Mouse (Mus musculus) stomach, embryonic 16.5 days (tissue): Measurements from ENCODE around the gene Sh2d1b2. TPM values are rescaled to one million over a fixed set of nuclear protein-coding genes. Genes with fewer than 3 reads are reported as not detected.
A peak's percentile ranks its signal among the peaks of the same experiment; 100 is the strongest.

Source experiments
- ATAC-seq: fragments of 200-750 bp; cut with Nextera tagmentation; 2 replicates; pipeline ENCODE4 v1.8.0; 2017; ENCODE audit warnings: moderate number of reproducible peaks, moderate TSS enrichment; ENCODE audit not compliant: insufficient read depth, low FRiP score
- H3K27ac ChIP-seq: fragments of 300-500 bp; sonication (generic); 2 replicates; pipeline ENCODE4 v1.5.1; 2014; ENCODE audit warnings: low read length
- H3K27me3 ChIP-seq: fragments of 300-500 bp; sonication (generic); 2 replicates; pipeline ENCODE4 v1.6.1; 2014; ENCODE audit warnings: low read length, control low read depth, mixed read lengths; ENCODE audit not compliant: control insufficient read depth, insufficient read depth
- H3K36me3 ChIP-seq: fragments of 300-500 bp; sonication (generic); 2 replicates; pipeline ENCODE4 v1.6.1; 2014; ENCODE audit warnings: low read length; ENCODE audit not compliant: control insufficient read depth, insufficient read depth
- H3K4me1 ChIP-seq: fragments of 300-500 bp; sonication (generic); 2 replicates; pipeline ENCODE4 v1.6.1; 2014; ENCODE audit warnings: low read length, control low read depth, mixed read lengths; ENCODE audit not compliant: control insufficient read depth, insufficient read depth
- H3K4me2 ChIP-seq: fragments of 300-500 bp; sonication (generic); 2 replicates; pipeline ENCODE4 v1.6.1; 2014; ENCODE audit warnings: low read depth, low read length, mixed read lengths
- H3K4me3 ChIP-seq: fragments of 300-500 bp; sonication (generic); replicated peaks from 2 replicates; pipeline ENCODE4 v1.5.1; 2014; ENCODE audit warnings: mild to moderate bottlenecking, low read length
- H3K9ac ChIP-seq: fragments of 300-500 bp; sonication (generic); 2 replicates; pipeline ENCODE4 v1.6.1; 2014; ENCODE audit warnings: low read length
- H3K9me3 ChIP-seq: fragments of 300-500 bp; sonication (generic); replicated peaks from 2 replicates; pipeline ENCODE4 v1.6.1; 2016; ENCODE audit warnings: low read length, control low read depth; ENCODE audit not compliant: control insufficient read depth
- WGBS: fragments of 180-500 bp; shearing (Covaris S2); extraction: QIAGEN DNeasy Blood & Tissue Kit; methylation state at CpG from one replicate; pipeline ENCODE4 v1.1.7; 2014; 5-methylcytosine and 5-hydroxymethylcytosine counted together
- polyA plus RNA-seq: library from polyadenylated mRNA; unstranded; fragments of >200 nt; fragmentation: Nextera tagmentation; extraction: Ambion mirVana; gene quantifications from 2 replicates; pipeline ENCODE4 v1.2.1, GENCODE M21; 2015

Sh2d1b2 gene
- polyA plus RNA-seq, 1 experiment from 2014 or later, result not detected

DNA sequence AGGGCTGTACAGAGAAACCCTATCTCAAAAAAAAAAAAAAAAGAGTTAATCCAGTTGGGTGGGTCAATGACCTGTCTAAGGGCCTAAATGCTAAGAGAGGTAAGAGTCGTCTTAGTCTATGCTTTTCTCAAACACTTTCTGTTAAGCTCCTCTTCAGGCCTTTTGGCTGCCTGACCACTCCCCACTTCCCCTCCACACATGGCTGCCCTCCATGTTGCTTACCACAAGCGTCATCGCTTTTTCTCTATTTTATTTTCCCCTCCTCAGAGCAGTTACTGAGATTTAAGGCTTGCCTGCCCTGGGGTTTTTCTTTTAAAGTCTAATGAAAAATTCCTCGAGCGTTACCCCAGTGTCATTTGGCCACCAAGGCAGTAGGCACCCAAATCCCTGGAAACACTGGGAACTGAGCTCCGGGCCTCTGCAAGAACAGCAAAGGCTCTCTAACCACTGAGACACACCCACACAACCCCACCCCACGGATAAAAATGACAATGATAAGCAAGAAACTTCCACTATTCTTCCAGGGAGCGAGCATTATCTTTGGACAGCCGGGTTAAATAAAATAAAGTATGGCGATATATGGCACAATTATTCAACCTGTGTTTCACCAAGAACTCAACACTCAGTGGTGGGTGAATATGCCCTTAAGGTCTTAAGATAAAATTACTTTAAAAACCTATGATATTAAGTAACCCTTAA is 19.2 kb upstream of the Sh2d1b2 start:
- H3K27me3 ChIP-seq, result no peaks in the 10 kb centered on the region
- H3K4me1 ChIP-seq, result no peaks in the 10 kb centered on the region
- peaks cover 7% of the 10 kb centered on the region; the same call in 1 of the 2 replicates for H3K36me3 ChIP-seq
- H3K9me3 ChIP-seq, result no peaks in the 10 kb centered on the region
- H3K4me3 ChIP-seq, result no peak overlapping the region
- ATAC-seq, result no peak
- H3K27ac ChIP-seq, result no peak overlapping the region
- WGBS, result 89% methylated on average over 10 of the region's 10 CpGs
- H3K4me2 ChIP-seq, result no peak overlapping the region
- H3K9ac ChIP-seq, result no peak overlapping the region

DNA sequence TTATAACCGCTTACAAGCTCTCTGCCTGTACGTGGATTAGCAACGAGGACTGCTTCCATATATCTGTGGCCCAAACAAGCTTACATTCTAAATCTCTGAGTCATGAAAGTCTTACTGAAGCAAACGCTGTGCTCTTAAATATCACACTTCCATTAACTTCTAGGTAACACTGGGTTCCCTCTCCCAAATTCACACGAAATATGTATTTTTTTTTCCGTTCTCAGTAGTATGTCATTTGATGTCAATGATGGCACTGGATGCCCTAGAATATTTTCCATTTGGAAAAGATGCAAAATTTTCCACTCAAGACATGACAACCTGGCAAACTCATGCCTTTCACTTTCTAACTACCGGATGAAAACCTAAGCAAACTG is 18.2 kb upstream of the Sh2d1b2 start:
- peak overlapping the region; percentile 96 for H3K9ac ChIP-seq
- no peaks in the 10 kb centered on the region for H3K27me3 ChIP-seq
- 24% methylated on average over 7 of the region's 7 CpGs for WGBS
- H3K27ac ChIP-seq, result peak overlapping the region; percentile 88
- peak overlapping the region; percentile 68 for H3K4me2 ChIP-seq
- no peaks in the 10 kb centered on the region for H3K4me1 ChIP-seq
- peak overlapping the region; percentile 85 for H3K4me3 ChIP-seq
- no peak for ATAC-seq
- H3K9me3 ChIP-seq, result no peaks in the 10 kb centered on the region
- H3K36me3 ChIP-seq, result peaks cover 3% of the 10 kb centered on the region; the same call in 1 of the 2 replicates

DNA sequence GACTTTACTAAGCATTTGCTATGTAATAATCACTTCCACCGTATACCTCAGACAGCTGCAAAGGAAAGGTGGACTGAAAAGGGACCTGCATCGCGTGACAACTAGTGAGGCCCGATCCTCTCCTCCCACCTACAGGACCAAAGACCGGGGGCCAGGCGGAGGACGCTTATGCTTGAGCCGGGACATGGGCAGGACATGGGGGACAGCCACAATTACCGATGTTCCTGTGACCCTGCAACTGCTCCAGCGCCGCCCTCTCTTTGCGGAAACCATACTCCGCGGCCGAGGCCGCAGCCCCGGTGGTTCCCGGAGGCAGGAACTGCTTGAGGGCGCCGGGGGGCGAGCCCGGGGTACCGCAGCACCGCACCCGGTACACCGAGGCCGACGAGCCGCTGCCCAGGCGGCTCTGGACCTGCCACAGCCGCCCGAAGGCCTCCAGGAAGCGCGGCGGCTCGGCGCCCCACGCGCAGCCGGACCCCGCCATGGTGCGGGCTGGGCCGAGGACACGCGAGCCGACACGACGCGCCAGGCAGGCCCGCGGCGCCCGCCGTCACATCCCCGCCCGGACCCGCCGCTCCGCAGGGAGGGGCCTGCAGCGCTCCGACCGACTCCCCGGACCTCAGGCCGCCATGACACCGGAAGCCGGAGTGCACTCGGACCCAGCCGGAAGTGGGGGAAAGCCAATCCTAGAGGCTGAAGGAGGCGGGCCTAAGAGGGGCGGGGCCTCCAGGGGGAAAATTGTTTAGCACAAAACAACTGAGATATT is 17.6 kb upstream of the Sh2d1b2 start, which contains the start of gene Uhmk1:
Gene Uhmk1 (minus strand): TSS at position 641 of the 766 bp plus-strand sequence.
- peak within 1 kb of the TSS; percentile 88 for H3K27ac ChIP-seq
- no peaks in the 10 kb centered on the region for H3K4me1 ChIP-seq
- ATAC-seq, result peak; percentile 98
- peak within 1 kb of the TSS; percentile 68 for H3K4me2 ChIP-seq
- WGBS, result under 1% methylated on average over 70 of the region's 70 CpGs
- H3K9me3 ChIP-seq, result no peaks in the 10 kb centered on the region
- H3K9ac ChIP-seq, result peak within 1 kb of the TSS; percentile 96
- peaks cover 3% of the 10 kb centered on the region; the same call in 1 of the 2 replicates for H3K36me3 ChIP-seq
- no peaks in the 10 kb centered on the region for H3K27me3 ChIP-seq
- H3K4me3 ChIP-seq, result peak within 1 kb of the TSS; percentile 85

DNA sequence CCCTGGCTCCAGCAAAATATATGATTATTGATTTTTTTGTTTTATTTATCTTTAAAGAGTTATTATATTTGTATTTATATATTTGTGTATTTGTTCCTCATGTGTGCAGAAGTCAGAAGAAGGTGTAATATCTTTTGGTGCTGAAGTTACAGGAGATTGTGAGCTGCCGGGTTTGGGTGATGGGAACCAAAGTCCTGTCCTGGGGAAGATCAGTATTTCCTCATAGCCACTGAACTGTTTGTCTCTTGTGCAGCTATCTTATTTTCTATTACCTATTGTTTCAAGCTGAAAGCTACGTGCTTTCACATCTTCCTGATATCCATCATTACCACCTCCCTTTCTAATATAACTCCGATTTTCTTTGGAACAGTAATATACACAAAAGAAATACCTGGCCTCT is 17.0 kb upstream of the Sh2d1b2 start:
- H3K27ac ChIP-seq, result peak overlapping the region; percentile 88; the same call in 1 of the 2 replicates
- H3K4me1 ChIP-seq, result no peaks in the 10 kb centered on the region
- 71% methylated on average over 3 of the region's 3 CpGs for WGBS
- H3K4me3 ChIP-seq, result peak overlapping the region; percentile 85
- H3K27me3 ChIP-seq, result no peaks in the 10 kb centered on the region
- H3K9me3 ChIP-seq, result no peaks in the 10 kb centered on the region
- no peaks in the 10 kb centered on the region for H3K36me3 ChIP-seq
- H3K9ac ChIP-seq, result peak overlapping the region; percentile 96
- H3K4me2 ChIP-seq, result peak overlapping the region; percentile 44
- no peak for ATAC-seq

DNA sequence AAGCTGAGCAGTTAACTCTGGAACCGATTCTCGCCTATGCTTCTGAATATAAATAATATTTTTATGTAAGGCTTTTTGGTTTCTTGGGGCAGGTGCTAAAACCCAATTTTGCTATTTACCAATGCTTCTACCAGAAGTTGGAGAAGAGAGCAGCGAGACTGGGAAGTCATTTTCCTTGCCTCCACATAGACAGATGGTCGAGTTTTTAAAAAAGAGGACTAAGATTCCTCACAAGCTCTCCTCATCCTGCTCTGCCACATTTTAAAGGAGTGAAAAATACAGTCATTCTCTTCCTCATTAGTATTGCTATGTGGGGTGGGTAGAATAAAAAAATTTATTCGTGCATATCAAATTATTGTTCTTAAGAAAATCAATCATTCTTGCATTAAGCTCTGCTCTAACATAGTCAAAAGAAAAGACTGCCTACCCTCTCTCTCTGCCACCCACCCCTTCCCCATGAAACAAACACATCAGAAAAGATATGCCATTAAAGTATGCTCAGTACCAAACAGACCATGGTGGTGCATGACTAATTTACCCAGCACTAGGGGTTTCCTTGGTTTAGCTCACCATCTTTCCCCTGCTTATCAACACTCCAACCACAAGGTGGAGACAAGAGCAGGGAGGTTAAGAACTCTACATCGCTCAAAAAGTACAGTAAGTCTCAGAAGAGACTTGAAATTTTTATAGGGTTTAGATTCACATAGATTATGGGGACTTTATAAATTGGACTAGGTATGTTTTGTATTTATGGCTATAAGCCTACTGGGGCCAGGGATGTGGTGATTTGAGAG is 14.3 kb upstream of the Sh2d1b2 start:
- no peaks in the 10 kb centered on the region for H3K4me1 ChIP-seq
- 79% methylated on average over 6 of the region's 6 CpGs for WGBS
- no peaks in the 10 kb centered on the region for H3K27me3 ChIP-seq
- no peak overlapping the region for H3K27ac ChIP-seq
- H3K4me2 ChIP-seq, result no peak overlapping the region
- no peak for ATAC-seq
- H3K9me3 ChIP-seq, result no peaks in the 10 kb centered on the region
- no peaks in the 10 kb centered on the region for H3K36me3 ChIP-seq
- no peak overlapping the region for H3K4me3 ChIP-seq
- no peak overlapping the region for H3K9ac ChIP-seq

DNA sequence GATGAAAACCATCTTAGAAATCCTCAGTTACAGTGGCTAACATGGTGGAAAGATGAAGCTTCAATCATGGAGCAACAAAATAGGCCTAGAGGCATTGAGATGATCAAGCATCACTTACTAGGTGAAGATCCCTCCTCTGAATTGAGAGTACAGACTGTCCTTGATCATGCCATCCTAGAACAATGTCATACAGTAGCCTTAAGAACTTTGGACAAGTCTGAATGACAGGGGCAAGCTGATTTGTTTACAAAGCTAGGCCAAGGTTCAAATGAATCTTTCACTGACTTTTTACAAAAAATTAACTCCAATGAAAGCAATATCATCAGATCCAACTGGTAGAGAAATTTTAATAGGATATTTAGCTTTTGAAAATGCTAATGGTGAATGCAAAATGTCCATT is 12.2 kb upstream of the Sh2d1b2 start:
- Histone ChIP-seq H3K9ac (no peak overlapping the region), H3K9me3 (no peaks in the 10 kb centered on the region), H3K36me3 (no peaks in the 10 kb centered on the region), H3K4me3 (no peak overlapping the region), H3K4me1 (no peaks in the 10 kb centered on the region), H3K27ac (no peak overlapping the region), H3K27me3 (no peaks in the 10 kb centered on the region), H3K4me2 (no peak overlapping the region)
- no peak for ATAC-seq

DNA sequence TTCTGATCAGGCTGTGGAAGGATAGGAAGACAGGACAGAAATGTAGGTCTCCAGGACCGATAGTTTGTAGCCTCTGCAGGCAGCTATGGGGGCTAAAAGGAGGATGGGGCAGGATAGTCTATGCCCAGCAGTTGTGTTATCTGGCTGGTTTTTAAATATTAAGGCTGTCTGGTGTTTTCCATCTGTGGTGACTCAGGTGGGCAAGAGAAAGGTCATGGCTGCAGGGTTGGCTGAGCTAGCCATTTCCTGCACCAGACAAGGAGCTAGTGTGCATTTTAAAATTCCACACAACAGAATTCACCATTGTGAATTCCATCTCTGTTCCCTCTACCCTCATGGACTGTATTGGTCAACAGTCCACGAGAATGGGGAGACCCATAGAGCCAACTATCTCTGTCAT is 9.3 kb upstream of the Sh2d1b2 start:
- Histone ChIP-seq H3K36me3 (no peaks in the 10 kb centered on the region), H3K9ac (no peak overlapping the region), H3K9me3 (no peaks in the 10 kb centered on the region), H3K4me2 (no peak overlapping the region), H3K27me3 (no peaks in the 10 kb centered on the region), H3K4me1 (no peaks in the 10 kb centered on the region), H3K27ac (no peak overlapping the region), H3K4me3 (no peak overlapping the region)
- 81% methylated on average over 2 of the region's 2 CpGs for WGBS
- ATAC-seq, result no peak

DNA sequence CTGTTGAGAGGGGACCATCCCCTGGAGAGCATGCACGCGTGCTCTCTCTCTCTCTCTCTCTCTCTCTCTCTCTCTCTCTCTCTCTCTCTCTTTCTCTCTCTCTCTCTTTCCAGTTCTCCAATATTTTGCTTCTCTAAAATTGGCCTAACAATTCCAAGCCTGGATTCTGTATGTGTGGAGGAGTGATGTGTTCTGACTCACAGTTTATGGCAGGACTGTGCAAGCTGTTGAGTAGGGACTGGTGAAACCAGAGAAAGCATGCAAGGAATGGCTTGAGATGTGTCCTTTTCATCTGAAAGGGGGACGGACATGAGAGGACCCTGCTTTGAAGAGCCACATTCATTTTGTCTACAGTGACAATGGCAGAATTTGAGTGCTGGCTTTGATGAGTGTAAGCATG is 12.5 kb downstream of the Sh2d1b2 start:
- no peak overlapping the region for H3K4me3 ChIP-seq
- no peak for ATAC-seq
- H3K9me3 ChIP-seq, result no peaks in the 10 kb centered on the region
- no peak overlapping the region for H3K4me2 ChIP-seq
- H3K27me3 ChIP-seq, result no peaks in the 10 kb centered on the region
- 85% methylated on average over 3 of the region's 3 CpGs for WGBS
- H3K4me1 ChIP-seq, result no peaks in the 10 kb centered on the region
- H3K9ac ChIP-seq, result no peak overlapping the region
- H3K36me3 ChIP-seq, result no peaks in the 10 kb centered on the region
- H3K27ac ChIP-seq, result no peak overlapping the region
